Mouse (Mus musculus): ENCODE results near the gene Btbd2. TPM values are rescaled to one million over a fixed set of nuclear protein-coding genes. Genes with fewer than 3 reads are reported as not detected.
"Not testable (repeated sequence)": the region's sequence is repeated elsewhere in the genome, so short reads cannot be mapped to it uniquely, and the experiment has no call there.

Gene Btbd2
- polyA plus RNA-seq, 1 experiment from 2014 or later = 87.5 TPM

DNA sequence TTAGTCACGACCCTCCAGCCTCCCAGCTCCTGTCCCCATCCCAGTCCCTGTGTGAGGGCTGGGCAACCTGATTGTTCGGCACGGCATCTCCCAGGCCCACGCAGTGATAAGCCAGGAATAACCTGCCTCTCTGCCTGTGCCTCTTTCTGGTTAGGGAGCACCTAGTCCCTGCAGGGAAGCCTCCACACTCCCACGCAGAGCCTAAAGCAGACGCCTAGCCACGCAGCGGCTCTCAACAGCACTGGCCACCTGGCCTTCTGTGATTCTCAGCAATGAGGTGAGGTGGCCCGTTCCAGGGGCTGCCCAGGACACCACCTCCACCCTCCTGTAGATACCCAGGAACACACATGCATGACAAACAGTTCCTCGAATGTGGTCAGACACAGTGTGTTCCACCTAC, 6.5 kb downstream of the Btbd2 start:
- H3K4me3 ChIP-seq = no peak overlapping the region
- no peak for ATAC-seq (replicated peaks)
- H3K4me2 ChIP-seq (replicated peaks) = no peak overlapping the region
- no peak overlapping the region for H3K27ac ChIP-seq (replicated peaks)
- no peaks in the 10 kb centered on the region for H3K27me3 ChIP-seq
- peaks cover 20% of the 10 kb centered on the region for H3K36me3 ChIP-seq
- H3K4me1 ChIP-seq = peaks cover 19% of the 10 kb centered on the region
- H3K9ac ChIP-seq (replicated peaks) = no peak overlapping the region
- H3K9me3 ChIP-seq = no peaks in the 10 kb centered on the region
- 92% methylated on average over 10 of the region's 10 CpGs for WGBS

DNA sequence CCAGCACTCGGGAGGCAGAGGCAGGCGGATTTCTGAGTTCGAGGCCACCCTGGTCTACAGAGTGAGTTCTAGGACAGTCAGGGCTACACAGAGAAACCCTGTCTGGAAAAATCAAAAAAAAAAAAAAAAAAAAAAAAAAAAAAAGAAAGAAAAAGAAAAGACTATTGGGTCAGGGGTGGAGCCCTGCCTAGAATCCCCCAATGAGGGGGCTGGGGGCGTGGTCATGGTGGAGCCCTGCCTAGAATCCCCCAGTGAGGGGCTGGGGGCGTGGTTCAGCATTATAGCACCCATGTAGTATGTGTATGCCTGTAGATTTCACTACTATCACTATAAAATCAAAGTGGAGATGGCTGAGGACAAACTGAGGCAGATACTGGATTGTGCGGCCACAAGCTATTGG, 7.0 kb downstream of the Btbd2 start:
- H3K36me3 ChIP-seq = peaks cover 23% of the 10 kb centered on the region
- not testable (repeated sequence) for ATAC-seq (replicated peaks); H3K27ac ChIP-seq (replicated peaks); H3K9me3 ChIP-seq; H3K9ac ChIP-seq (replicated peaks); H3K4me2 ChIP-seq (replicated peaks); H3K27me3 ChIP-seq; H3K4me3 ChIP-seq
- H3K4me1 ChIP-seq = peaks cover 14% of the 10 kb centered on the region
- 89% methylated on average over 6 of the region's 6 CpGs for WGBS

DNA sequence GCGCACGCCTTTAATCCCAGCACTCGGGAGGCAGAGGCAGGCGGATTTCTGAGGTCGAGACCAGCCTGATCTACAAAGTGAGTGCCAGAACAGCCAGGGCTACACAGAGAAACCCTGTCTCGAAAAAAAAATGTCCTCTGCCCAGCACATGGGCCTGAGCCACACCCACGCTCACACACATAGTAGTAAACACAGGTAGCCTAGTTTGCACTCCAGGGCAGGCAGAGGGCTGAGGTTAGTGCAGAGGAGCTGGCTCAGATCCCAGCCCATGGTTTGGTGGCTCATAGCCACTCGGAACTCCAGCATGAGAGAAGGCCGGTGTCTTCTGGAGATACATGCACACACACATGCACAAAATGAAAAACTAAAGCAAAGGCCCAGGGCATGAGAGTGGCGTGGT, 9.9 kb downstream of the Btbd2 start:
- Histone ChIP-seq H3K4me1 (no peaks in the 10 kb centered on the region), H3K27ac (replicated peaks) (no peak overlapping the region), H3K36me3 (peaks cover 51% of the 10 kb centered on the region), H3K27me3 (no peaks in the 10 kb centered on the region), H3K4me2 (replicated peaks) (no peak overlapping the region), H3K4me3 (no peak overlapping the region), H3K9ac (replicated peaks) (no peak overlapping the region), H3K9me3 (no peaks in the 10 kb centered on the region)
- ATAC-seq (replicated peaks) = no peak
- WGBS = 93% methylated on average over 10 of the region's 10 CpGs

DNA sequence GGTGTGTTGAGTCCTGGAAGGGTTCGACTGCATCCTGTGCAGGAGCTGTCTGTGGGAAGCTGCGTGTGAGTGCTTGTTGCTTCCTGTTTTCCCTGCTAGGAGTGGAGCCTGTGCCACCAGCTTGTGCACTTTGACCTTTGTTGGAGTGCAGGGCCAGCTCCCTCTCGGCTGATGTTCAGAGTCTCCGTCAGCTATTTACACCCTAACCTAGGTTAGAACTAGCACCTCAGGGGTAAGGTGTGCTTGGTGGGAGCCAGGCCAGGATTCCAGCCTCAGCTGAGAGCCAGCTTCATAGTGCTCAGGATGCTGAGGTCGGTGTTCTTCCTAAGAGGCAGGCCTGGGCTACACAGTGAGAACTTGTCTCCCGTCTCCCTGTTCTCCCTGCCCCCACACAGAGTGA, 21.5 kb downstream of the Btbd2 start:
- no peak for ATAC-seq (replicated peaks)
- H3K4me2 ChIP-seq (replicated peaks) = no peak overlapping the region
- 90% methylated on average over 6 of the region's 6 CpGs for WGBS
- no peak overlapping the region for H3K4me3 ChIP-seq
- H3K27me3 ChIP-seq = no peaks in the 10 kb centered on the region
- H3K27ac ChIP-seq (replicated peaks) = no peak overlapping the region
- H3K9me3 ChIP-seq = no peaks in the 10 kb centered on the region
- no peak overlapping the region for H3K9ac ChIP-seq (replicated peaks)
- no peaks in the 10 kb centered on the region for H3K4me1 ChIP-seq
- peaks cover 61% of the 10 kb centered on the region for H3K36me3 ChIP-seq

DNA sequence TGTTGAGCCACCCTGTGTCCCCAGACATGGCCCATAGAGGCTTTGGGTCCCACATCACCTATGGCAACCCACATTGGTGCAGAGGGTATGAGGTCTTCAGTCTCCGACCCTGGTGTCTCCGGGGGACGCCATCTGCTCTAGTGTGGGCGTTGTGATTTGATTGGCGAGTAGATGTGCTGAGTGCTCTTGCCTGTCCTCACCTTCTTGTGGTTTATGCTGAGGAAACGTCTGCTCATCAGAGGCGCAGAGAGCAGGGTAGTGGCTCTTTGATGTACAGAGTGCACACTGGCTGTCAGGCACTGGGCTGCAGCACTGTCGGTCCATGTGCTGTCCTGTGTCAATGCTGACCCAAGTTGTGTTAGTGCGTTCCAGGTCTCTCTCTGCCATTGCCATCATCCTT, 27.9 kb downstream of the Btbd2 start:
- Histone ChIP-seq H3K27me3 (no peaks in the 10 kb centered on the region), H3K36me3 (0 out of 2 replicates have a peak, but pooled peaks cover under 1% of the 10 kb centered on the region), H3K4me2 (replicated peaks) (no peak overlapping the region), H3K4me3 (no peak overlapping the region), H3K4me1 (peaks cover 19% of the 10 kb centered on the region), H3K9me3 (no peaks in the 10 kb centered on the region), H3K9ac (replicated peaks) (no peak overlapping the region), H3K27ac (replicated peaks) (no peak overlapping the region)
- WGBS = 85% methylated on average over 9 of the region's 9 CpGs
- no peak for ATAC-seq (replicated peaks)

DNA sequence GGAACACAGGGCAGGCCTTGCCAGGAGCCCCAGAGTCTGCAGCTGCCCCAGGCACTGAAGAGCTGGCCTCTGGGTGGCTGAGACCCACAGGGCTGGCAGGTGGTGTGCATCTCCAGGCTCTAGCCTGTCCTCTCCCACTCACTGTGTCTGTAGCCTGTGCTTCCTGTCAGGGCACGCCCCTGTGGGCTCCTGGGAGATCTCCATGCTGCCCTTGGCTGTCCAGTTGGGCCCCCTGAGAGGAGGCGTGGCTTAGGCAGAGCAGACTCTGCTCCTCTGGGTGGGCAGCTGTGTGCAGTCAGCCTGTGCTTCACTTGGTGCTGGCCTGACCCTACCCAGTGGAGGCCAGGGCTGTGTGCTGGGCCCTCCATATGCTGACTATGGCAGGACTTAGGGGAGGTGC, 29.2 kb downstream of the Btbd2 start:
- Histone ChIP-seq H3K4me1 (peaks cover 29% of the 10 kb centered on the region), H3K9ac (replicated peaks) (no peak overlapping the region), H3K27me3 (no peaks in the 10 kb centered on the region), H3K36me3 (no peaks in the 10 kb centered on the region), H3K27ac (replicated peaks) (no peak overlapping the region), H3K9me3 (no peaks in the 10 kb centered on the region), H3K4me3 (no peak overlapping the region), H3K4me2 (replicated peaks) (no peak overlapping the region)
- 63% methylated on average over 2 of the region's 2 CpGs for WGBS
- ATAC-seq (replicated peaks) = no peak

DNA sequence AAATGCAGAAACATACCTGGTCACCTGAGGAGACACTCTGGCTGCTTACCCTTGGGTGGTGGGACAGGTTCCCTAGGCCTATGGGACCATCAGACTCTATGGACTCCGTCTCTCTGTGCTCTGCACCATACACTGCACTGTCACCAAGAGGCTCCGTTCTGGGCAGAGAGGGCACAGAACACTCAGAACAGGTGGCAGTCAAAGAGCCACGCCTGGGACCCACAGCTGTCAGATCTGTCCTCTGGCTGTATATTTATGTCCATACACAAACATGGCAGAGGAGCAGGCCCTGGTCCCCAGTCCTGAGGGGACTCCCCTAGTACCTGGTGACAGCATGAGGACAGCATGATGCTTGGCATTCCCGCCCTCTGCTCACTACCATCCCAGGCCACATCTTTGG, 31.1 kb downstream of the Btbd2 start:
- no peak overlapping the region for H3K4me3 ChIP-seq
- H3K36me3 ChIP-seq = no peaks in the 10 kb centered on the region
- no peak overlapping the region for H3K27ac ChIP-seq (replicated peaks)
- no peak overlapping the region for H3K9ac ChIP-seq (replicated peaks)
- WGBS = 92% methylated on average over 4 of the region's 4 CpGs
- H3K27me3 ChIP-seq = no peaks in the 10 kb centered on the region
- peaks cover 36% of the 10 kb centered on the region for H3K4me1 ChIP-seq
- H3K4me2 ChIP-seq (replicated peaks) = no peak overlapping the region
- H3K9me3 ChIP-seq = no peaks in the 10 kb centered on the region
- no peak for ATAC-seq (replicated peaks)

DNA sequence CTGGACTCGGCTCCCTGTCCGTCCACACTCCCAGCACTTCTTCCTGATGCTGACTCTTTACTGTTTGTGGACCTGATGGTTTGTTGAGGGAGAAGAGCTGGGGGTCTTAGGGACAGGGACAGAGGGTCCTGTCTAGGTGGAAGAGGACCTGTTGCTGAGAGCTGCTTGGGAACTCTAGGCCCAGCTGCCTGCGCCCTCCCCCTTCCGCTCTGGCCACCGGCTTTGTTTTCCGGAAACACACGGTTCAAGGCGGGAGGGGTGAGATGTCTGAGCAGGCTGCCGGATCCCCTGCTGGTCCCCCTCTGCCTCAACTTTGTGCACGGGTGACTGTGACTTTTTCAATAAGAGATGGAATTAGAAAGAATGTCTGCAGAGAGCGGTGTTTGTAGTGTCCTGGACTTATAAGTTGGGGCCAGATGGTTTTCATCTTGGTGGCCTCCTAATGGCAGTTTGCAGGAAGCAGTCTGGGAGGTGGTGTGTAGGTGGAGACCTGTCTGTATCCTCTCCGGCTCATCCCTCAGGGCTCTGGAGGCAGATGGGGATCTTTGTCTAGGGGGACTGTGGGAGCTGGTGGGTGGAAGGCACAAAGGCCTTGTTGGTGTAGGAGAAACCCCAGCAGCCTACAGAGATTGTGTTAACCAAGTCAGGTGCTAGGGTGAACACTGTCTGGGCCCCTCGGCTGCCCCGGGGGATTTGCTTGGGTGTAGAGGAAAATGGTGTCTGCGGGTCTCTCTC, 33.2 kb downstream of the Btbd2 start:
- Histone ChIP-seq H3K27ac (replicated peaks) (peak overlapping the region; percentile 100), H3K36me3 (no peaks in the 10 kb centered on the region), H3K27me3 (no peaks in the 10 kb centered on the region), H3K4me2 (replicated peaks) (peak overlapping the region; percentile 92), H3K4me1 (peaks cover 30% of the 10 kb centered on the region), H3K9me3 (no peaks in the 10 kb centered on the region), H3K9ac (replicated peaks) (peak overlapping the region; percentile 88), H3K4me3 (peak overlapping the region; percentile 84)
- ATAC-seq (replicated peaks) = no peak
- 18% methylated on average over 15 of the region's 15 CpGs for WGBS

DNA sequence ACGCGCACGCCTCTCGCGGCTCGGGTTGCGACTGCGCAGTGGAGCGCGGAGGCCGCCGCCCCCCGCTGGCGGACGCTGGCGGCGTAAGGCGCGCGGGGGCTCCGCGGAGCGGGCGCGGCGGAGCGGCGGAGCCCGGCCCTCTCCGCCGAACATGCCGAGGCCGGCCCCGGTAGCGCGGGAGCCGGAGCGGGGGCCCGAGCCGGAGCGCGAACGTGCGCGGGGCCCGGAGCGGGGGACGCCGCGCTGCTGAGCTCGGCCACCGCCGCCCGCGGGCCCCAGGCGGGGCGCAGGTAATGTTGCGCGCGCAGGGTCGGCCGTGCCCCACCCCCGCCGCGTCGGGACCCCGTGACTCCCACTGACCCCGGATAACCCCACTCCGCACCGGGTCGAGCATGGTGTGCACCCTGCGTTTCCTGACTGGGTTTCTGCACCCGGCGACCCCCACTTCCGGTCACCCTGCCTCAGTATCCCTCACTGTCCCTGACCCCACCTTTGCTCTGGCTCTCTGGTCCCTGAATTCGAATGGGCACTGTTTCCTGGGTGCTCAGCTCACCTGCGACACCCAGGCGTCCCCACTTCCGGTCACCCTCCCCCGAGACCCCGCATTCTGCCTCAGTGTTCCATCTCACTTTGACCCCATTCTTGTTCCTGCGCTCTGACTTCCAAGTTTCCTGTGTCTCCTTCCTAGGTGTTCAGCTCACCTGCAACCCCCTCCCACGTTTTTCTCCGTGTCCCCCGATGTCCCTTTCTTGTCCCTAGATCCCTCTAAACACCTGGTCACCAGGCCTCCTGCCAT, 34.0 kb downstream of the Btbd2 start, which contains the start of gene Csnk1g2:
Gene Csnk1g2 (plus strand): TSS at position 178 of the 796 bp plus-strand sequence.
- Histone ChIP-seq H3K36me3 (no peaks in the 10 kb centered on the region), H3K9me3 (no peaks in the 10 kb centered on the region), H3K9ac (replicated peaks) (peak within 1 kb of the TSS; percentile 88), H3K27ac (replicated peaks) (peak within 1 kb of the TSS; percentile 100), H3K4me3 (peak within 1 kb of the TSS; percentile 84), H3K4me2 (replicated peaks) (peak within 1 kb of the TSS; percentile 92), H3K27me3 (no peaks in the 10 kb centered on the region), H3K4me1 (peaks cover 29% of the 10 kb centered on the region)
- 1% methylated on average over 65 of the region's 85 CpGs for WGBS
- peak; percentile 9 for ATAC-seq (replicated peaks)

DNA sequence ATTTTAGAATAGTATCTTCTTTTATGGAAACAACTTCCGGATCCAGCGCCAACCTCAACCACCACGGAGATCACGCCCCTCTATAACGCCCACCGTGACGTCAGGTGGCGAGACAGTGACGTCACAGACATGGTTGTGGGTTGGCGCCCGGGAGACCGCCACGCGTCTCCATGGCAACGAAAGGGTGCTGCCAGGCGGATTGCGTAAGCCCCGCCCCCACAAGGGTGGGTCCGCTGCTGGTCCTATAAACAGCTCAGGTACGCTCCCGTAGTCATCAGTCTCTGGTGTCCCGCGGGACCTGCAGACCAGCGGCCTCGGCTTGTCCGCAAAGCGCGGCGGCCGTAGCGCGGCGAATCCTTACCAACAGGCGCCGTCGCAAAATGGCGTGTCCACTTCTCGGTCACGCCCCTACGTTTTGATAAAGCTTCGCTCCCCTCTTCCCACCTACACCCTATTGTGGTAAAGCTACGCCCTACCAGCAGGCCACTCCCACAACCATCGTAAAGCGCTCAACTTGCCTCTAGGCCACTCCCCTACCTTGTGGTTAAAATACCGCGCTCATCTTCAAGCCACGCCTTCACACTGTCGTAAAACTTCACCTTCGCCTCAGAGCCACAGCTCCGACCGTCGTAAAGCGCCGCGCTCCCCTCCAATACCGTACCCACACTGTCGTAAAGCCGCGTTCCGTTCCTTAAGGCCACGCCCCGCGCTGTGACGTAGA, 34.8 kb downstream of the Btbd2 start:
- peak overlapping the region; percentile 84 for H3K4me3 ChIP-seq
- no peaks in the 10 kb centered on the region for H3K9me3 ChIP-seq
- H3K4me1 ChIP-seq = peaks cover 29% of the 10 kb centered on the region
- ATAC-seq (replicated peaks) = peak; percentile 96
- H3K36me3 ChIP-seq = no peaks in the 10 kb centered on the region
- H3K27me3 ChIP-seq = no peaks in the 10 kb centered on the region
- H3K4me2 ChIP-seq (replicated peaks) = peak overlapping the region; percentile 63
- under 1% methylated on average over 64 of the region's 64 CpGs for WGBS
- H3K27ac ChIP-seq (replicated peaks) = peak overlapping the region; percentile 100
- H3K9ac ChIP-seq (replicated peaks) = peak overlapping the region; percentile 55

DNA sequence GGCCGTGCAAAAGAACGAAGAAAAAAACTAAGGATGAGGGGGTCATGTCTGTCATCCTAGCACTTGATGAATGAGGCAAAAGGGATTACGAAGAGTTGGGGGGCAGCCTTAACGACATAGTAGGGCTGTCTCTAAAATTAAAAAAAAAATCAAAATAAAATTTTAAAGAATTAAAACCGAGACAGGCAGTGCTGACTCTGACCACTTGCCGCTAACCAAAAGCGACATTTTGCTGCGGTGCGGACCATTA, 35.3 kb downstream of the Btbd2 start:
- Histone ChIP-seq H3K9me3 (no peaks in the 10 kb centered on the region), H3K27me3 (no peaks in the 10 kb centered on the region), H3K4me1 (peaks cover 29% of the 10 kb centered on the region), H3K4me3 (peak overlapping the region; percentile 84), H3K27ac (replicated peaks) (peak overlapping the region; percentile 100), H3K36me3 (no peaks in the 10 kb centered on the region), H3K4me2 (replicated peaks) (peak overlapping the region; percentile 63), H3K9ac (replicated peaks) (peak overlapping the region; percentile 55)
- WGBS = 3% methylated on average over 9 of the region's 9 CpGs
- peak; percentile 0; the same call in 1 of the 2 replicates for ATAC-seq (replicated peaks)
